Mouse (Mus musculus): ENCODE data around the gene Clec1a. TPM values are rescaled to one million over a fixed set of nuclear protein-coding genes. Genes with fewer than 3 reads are reported as not detected.

Clec1a gene
- polyA plus RNA-seq, 1 experiment from 2014 or later: 0.38 TPM

DNA sequence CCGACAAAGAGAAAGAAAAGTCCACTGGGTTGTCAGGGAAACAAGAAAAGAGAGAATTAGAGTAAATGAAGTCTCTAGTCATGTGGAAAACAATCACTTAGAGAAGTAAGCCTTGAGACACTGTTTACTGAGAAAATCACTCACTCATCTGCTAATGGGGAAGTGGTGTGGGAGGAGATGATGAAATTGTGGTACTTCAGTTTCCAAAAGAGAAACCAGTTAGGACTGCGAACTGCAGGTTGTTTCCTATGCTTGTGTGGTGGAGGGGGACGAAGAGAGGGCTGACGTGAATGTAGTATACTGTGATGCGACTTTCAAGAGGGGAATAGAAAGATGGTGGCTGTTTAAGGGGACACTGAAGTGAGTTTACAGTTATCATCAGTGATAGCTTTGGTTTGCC is 17.6 kb downstream of the Clec1a start:
- Histone ChIP-seq H3K36me3 (no peaks in the 10 kb centered on the region), H3K27ac (no peak overlapping the region), H3K4me1 (no peaks in the 10 kb centered on the region), H3K27me3 (replicated peaks) (no peaks in the 10 kb centered on the region), H3K4me3 (no peak overlapping the region), H3K9ac (no peak overlapping the region), H3K4me2 (no peak overlapping the region), H3K9me3 (replicated peaks) (no peaks in the 10 kb centered on the region)
- ATAC-seq: 0 out of 2 replicates have a peak, but pooled peaks have one; percentile 8
- 23% methylated on average over 5 of the region's 5 CpGs for WGBS (ENCODE audit: insufficient replicate concordance)

DNA sequence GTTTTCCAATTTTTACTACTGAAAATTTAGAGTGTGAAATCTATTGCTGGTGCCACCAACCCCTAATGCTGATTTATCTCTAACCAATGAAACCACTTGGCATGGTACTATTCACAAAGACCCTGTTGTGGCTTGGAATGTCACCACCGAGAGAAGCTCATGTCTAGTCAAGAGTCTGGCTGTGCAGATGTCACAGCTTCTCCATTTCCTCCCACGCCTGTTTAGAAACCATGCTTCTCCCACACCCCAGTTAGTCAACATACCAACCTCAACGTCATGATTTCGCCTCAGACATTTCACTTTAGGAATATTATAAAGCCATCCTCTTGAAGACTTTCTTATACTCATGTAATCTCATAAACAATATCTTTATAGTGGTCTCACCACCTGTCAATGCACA is 24.5 kb downstream of the Clec1a start:
- Histone ChIP-seq H3K4me3 (no peak overlapping the region), H3K9me3 (replicated peaks) (no peaks in the 10 kb centered on the region), H3K36me3 (no peaks in the 10 kb centered on the region), H3K4me2 (no peak overlapping the region), H3K27ac (no peak overlapping the region), H3K9ac (no peak overlapping the region), H3K4me1 (peaks cover 18% of the 10 kb centered on the region), H3K27me3 (replicated peaks) (no peaks in the 10 kb centered on the region)
- WGBS (ENCODE audit: insufficient replicate concordance): 38% methylated on average over 4 of the region's 4 CpGs
- ATAC-seq: no peak

DNA sequence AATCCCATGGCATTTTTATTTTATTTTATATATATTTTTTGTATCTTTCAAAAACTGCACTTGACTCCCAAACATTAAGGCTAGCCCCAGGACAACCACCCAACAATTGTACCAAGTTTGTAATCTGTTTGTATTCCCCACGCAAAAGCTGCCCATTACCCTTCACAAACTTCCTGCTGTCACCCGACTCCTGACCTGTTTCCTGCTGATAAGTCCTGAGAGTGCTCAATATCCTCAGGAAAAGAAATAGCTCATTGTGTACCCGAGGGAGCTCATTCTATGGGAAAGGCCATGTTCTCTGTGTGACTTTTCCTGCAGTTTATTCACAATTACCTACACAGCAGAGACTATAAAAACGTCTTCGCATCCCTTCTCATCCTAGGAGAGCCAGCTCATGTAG is 26.0 kb downstream of the Clec1a start:
- ATAC-seq: no peak
- H3K4me3 ChIP-seq: no peak overlapping the region
- peaks cover 18% of the 10 kb centered on the region for H3K4me1 ChIP-seq
- H3K9ac ChIP-seq: no peak overlapping the region
- no peaks in the 10 kb centered on the region for H3K9me3 ChIP-seq (replicated peaks)
- 0 out of 2 replicates have a peak overlapping the region, but pooled peaks have one; percentile 16 for H3K27ac ChIP-seq
- H3K27me3 ChIP-seq (replicated peaks): no peaks in the 10 kb centered on the region
- H3K4me2 ChIP-seq: no peak overlapping the region
- 10% methylated on average over 5 of the region's 5 CpGs for WGBS (ENCODE audit: insufficient replicate concordance)
- no peaks in the 10 kb centered on the region for H3K36me3 ChIP-seq

DNA sequence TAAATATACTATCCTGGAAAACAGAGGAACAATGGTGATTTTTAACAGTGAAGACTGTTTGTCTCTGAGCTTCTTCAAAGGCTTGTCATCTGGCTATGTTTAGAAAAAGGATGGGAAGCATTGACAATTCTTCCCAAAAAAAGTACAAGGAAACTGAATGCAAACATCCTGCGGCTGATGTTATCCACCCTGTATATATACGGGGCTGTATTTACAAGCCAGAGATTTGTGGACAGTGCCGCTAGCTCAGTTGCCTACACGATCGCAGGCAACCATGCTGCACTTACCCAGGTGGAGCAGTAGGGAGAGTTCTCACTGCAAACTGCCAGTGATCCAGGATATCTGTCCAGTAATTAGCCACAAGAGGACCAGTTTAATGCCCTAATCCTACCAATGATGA is 26.6 kb downstream of the Clec1a start:
- H3K9me3 ChIP-seq (replicated peaks): no peaks in the 10 kb centered on the region
- H3K27ac ChIP-seq: no peak overlapping the region
- 15% methylated on average over 5 of the region's 5 CpGs for WGBS (ENCODE audit: insufficient replicate concordance)
- H3K4me1 ChIP-seq: peaks cover 18% of the 10 kb centered on the region
- no peaks in the 10 kb centered on the region for H3K36me3 ChIP-seq
- peak; percentile 43; the same call in 1 of the 2 replicates for ATAC-seq
- H3K4me2 ChIP-seq: no peak overlapping the region
- H3K27me3 ChIP-seq (replicated peaks): no peaks in the 10 kb centered on the region
- no peak overlapping the region for H3K9ac ChIP-seq
- H3K4me3 ChIP-seq: no peak overlapping the region

DNA sequence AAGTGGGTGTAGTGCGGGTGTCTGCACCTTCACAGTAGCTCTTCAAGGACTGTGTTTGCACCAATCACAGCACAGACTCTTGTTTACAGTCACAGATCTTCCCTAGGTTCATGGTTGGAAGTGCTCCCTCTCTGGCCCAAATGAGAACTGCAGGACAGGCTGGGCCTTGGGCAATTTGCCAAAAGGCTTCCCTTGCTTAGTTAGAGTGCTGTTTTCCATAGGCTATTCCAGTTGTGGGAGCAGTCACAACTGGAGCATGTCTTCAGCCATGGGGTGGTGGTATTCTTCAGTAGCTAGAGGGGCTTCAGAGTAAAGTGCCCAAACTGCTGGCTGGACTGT is 28.1 kb downstream of the Clec1a start:
- no peak overlapping the region for H3K4me2 ChIP-seq
- no peak overlapping the region for H3K27ac ChIP-seq
- H3K9me3 ChIP-seq (replicated peaks): no peaks in the 10 kb centered on the region
- peaks cover 18% of the 10 kb centered on the region for H3K4me1 ChIP-seq
- no peaks in the 10 kb centered on the region for H3K36me3 ChIP-seq
- H3K27me3 ChIP-seq (replicated peaks): no peaks in the 10 kb centered on the region
- no peak overlapping the region for H3K9ac ChIP-seq
- peak; percentile 87 for ATAC-seq
- WGBS (ENCODE audit: insufficient replicate concordance): 0% methylated on average over 1 of the region's 1 CpGs
- H3K4me3 ChIP-seq: no peak overlapping the region

DNA sequence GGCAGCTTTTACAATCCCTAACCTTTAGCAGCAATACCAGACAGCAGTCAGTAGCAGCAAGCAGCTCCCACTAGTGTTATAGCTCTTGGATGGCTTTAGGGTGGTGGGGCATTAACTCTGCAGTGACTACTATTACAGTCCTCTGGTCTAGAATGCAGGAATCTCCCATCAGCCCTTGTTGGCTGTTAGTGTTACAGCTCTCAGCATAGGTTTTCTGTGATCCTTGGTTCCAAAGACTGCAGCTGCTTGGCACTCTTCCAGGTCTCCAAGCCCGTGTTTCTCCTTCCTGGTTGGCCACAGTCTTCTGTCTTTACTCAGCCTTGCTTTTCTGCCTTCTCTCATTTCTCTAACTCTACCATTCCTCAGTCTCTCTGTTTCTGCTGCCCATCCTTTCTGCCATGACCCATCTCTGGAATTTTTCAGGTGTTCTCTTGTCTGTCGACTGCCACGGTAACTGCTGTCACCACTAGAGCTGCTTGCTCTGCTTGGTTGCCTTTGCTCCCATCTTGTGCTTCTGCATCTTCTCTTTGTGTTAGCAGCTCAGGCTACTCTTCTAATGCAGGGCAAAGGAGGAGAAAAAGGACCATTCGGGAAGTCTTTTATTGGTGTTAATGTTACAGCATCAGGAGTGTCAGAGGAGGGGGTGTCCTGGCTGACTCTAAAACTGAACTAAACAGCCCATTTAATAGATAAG is 28.6 kb downstream of the Clec1a start:
- ATAC-seq: no peak
- 79% methylated on average over 4 of the region's 4 CpGs for WGBS (ENCODE audit: insufficient replicate concordance)
- H3K27ac ChIP-seq: no peak overlapping the region
- H3K4me3 ChIP-seq: no peak overlapping the region
- no peaks in the 10 kb centered on the region for H3K36me3 ChIP-seq
- H3K4me1 ChIP-seq: peaks cover 18% of the 10 kb centered on the region
- no peak overlapping the region for H3K9ac ChIP-seq
- no peak overlapping the region for H3K4me2 ChIP-seq
- H3K9me3 ChIP-seq (replicated peaks): no peaks in the 10 kb centered on the region
- no peaks in the 10 kb centered on the region for H3K27me3 ChIP-seq (replicated peaks)

DNA sequence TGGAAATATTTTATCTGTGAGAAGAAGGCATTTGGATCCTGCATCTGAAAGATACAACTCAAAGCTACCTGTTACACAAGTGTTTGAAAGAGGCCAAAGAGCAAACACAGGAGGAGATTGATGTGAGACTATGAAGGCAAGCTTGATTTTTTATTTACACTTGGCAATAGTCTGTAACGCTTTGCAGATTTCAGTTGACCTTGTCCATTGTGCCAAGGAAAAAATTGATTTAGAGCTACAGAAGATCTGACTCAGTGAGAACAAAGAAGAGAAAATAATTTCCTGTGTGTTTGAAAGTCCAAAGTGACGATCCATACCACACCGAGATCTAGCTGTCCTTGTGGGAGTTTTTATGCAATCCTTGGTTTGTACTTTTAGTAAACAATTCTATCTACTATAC is 29.5 kb downstream of the Clec1a start:
- Histone ChIP-seq H3K27me3 (replicated peaks) (no peaks in the 10 kb centered on the region), H3K4me2 (no peak overlapping the region), H3K36me3 (no peaks in the 10 kb centered on the region), H3K27ac (no peak overlapping the region), H3K4me1 (peaks cover 18% of the 10 kb centered on the region), H3K9ac (no peak overlapping the region), H3K9me3 (replicated peaks) (no peaks in the 10 kb centered on the region), H3K4me3 (no peak overlapping the region)
- WGBS (ENCODE audit: insufficient replicate concordance): 81% methylated on average over 3 of the region's 3 CpGs
- ATAC-seq: no peak

DNA sequence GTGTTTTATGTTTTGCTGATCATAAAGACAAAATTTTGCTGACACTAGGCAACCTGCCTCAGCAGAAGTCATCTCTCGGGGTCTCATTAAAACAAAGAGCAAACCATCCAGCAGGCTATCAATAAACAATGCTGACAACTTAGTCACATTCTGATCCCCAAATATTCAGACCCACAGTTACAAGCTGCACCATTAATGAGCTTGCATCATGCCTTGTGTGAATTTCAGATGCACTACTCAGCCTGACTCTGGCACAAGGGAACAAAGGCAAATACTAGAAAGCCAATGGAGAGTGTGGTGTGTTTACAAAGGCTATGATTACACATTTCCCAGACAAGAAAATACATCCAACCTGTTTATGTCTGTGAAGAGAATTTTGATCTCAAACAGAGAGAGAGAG is 37.6 kb downstream of the Clec1a start:
- H3K4me1 ChIP-seq: no peaks in the 10 kb centered on the region
- WGBS (ENCODE audit: insufficient replicate concordance): 80% methylated on average over 1 of the region's 1 CpGs
- no peak overlapping the region for H3K4me3 ChIP-seq
- no peak overlapping the region for H3K4me2 ChIP-seq
- no peak overlapping the region for H3K9ac ChIP-seq
- no peak overlapping the region for H3K27ac ChIP-seq
- no peaks in the 10 kb centered on the region for H3K9me3 ChIP-seq (replicated peaks)
- H3K27me3 ChIP-seq (replicated peaks): no peaks in the 10 kb centered on the region
- ATAC-seq: no peak
- H3K36me3 ChIP-seq: no peaks in the 10 kb centered on the region

DNA sequence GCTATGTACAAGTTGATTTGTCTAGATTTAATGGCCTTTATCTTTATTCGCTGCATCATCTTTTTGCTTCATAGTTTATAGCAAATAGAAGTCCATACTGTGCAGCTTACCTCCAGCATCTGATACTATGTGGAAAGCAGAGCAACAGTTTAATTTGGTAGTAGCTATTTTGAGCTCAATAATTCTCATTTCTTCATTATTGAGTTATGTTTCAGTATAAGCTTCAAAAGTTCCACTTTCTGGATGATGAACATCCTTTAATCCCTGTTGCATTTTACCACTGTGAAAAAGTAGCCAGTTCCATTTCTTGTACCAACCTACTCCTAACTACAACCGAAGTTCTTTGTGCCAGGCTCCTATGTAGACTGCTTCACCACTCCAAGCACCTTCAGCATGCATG is 43.2 kb downstream of the Clec1a start, which contains the start of gene Clec9a:
Gene Clec9a (plus strand): TSS at position 301 of the 400 bp plus-strand sequence.
- no peak for ATAC-seq
- 61% methylated on average over 2 of the region's 2 CpGs for WGBS (ENCODE audit: insufficient replicate concordance)

DNA sequence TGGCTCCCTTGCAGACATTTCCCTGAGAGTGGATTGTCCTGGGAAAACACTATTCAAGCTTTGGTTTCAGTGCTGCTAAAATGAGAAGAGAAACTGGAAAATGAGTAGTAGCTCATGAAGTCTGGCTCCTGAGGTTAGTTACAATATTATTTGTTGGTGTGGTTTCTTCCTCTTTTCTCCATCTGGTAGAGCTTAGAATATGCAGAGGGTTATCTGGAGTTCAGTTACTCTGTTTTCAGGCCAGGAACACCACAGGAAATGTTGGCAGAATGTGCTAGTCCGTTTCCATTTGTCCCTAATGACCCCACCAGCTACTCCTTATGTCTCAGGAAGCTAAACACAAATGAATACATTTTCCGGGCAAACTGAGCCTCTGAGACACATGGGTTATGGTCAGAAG is 44.5 kb downstream of the Clec1a start:
- no peak overlapping the region for H3K27ac ChIP-seq

More for the DNA sequence above, 43.2 kb downstream of the Clec1a start, which contains the start of gene Clec9a:
- Histone ChIP-seq H3K9ac (no peak within 1 kb of the TSS), H3K4me2 (no peak within 1 kb of the TSS), H3K9me3 (replicated peaks) (no peaks in the 10 kb centered on the region), H3K27ac (no peak within 1 kb of the TSS), H3K4me3 (no peak within 1 kb of the TSS), H3K27me3 (replicated peaks) (no peaks in the 10 kb centered on the region), H3K36me3 (no peaks in the 10 kb centered on the region), H3K4me1 (no peaks in the 10 kb centered on the region)

DNA sequence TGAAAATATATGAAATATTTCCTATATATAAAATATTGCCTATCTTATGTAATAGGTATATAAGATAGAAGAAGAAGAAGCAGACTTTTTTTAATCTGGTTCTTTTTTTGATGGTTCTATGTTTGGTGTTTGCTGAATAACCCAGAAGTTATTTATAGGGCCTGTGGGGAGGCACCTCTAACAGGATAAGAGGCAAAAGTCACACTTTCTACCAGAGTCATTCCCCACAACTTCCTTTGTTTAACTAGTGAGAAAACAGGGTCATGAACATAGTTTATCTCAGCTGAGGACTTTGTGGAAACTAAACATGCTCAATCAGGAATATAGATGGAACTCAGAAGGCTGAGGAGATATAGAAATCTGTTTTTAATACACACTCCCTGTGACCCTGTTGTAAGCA is 45.8 kb downstream of the Clec1a start:
- Histone ChIP-seq H3K9ac (no peak overlapping the region), H3K27me3 (replicated peaks) (no peaks in the 10 kb centered on the region), H3K27ac (no peak overlapping the region), H3K4me3 (no peak overlapping the region), H3K4me2 (no peak overlapping the region), H3K9me3 (replicated peaks) (no peaks in the 10 kb centered on the region), H3K4me1 (no peaks in the 10 kb centered on the region), H3K36me3 (no peaks in the 10 kb centered on the region)
- ATAC-seq: no peak

More for the DNA sequence above, 44.5 kb downstream of the Clec1a start:
- no peak overlapping the region for H3K9ac ChIP-seq
- no peaks in the 10 kb centered on the region for H3K36me3 ChIP-seq
- H3K4me3 ChIP-seq: no peak overlapping the region
- 8% methylated on average over 2 of the region's 2 CpGs for WGBS (ENCODE audit: insufficient replicate concordance)
- no peak for ATAC-seq
- H3K27me3 ChIP-seq (replicated peaks): no peaks in the 10 kb centered on the region
- H3K4me1 ChIP-seq: no peaks in the 10 kb centered on the region
- no peaks in the 10 kb centered on the region for H3K9me3 ChIP-seq (replicated peaks)
- no peak overlapping the region for H3K4me2 ChIP-seq

DNA sequence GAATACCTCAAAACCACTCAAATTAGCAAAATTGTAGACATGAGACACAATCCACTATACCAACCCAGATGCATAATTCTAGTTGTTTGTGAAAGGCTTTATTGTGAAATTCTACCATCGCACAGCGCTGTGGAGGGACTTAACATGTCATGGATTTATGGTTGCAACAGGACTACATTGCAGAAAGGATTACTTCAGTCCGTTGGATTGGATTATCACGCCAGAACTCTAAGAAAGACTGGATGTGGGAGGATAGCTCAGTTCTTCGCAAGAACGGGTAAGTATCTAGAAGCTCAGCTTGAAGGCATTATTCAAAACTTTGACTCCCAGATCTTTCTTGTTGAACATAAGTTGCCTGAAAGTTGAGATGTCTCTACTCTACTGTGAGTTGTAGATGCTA is 48.4 kb downstream of the Clec1a start:
- H3K9ac ChIP-seq: no peak overlapping the region
- no peak overlapping the region for H3K4me2 ChIP-seq
- 82% methylated on average over 6 of the region's 6 CpGs for WGBS (ENCODE audit: insufficient replicate concordance)
- no peaks in the 10 kb centered on the region for H3K4me1 ChIP-seq
- no peaks in the 10 kb centered on the region for H3K9me3 ChIP-seq (replicated peaks)
- ATAC-seq: no peak
- no peak overlapping the region for H3K27ac ChIP-seq
- no peaks in the 10 kb centered on the region for H3K36me3 ChIP-seq
- H3K27me3 ChIP-seq (replicated peaks): no peaks in the 10 kb centered on the region
- H3K4me3 ChIP-seq: no peak overlapping the region

DNA sequence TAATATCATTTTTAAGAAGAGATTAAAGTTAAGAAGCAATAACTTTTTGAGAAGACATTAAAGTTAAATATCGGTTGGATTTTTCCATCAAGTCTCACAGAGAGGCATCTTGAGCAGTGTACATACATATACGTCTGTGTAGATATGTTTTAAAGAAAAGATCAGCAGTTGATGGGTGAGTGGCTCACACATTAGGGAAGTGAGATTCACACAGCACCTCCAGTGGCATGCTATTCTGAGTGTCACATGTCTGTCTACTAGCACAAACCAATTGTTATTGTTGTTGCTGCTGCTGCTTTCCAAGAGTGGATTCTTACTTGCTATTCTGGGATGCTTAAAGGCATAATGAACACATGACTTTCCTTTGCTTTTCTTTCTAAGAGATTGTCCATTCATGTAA is 49.4 kb downstream of the Clec1a start:
- Histone ChIP-seq H3K9ac (no peak overlapping the region), H3K27me3 (replicated peaks) (no peaks in the 10 kb centered on the region), H3K9me3 (replicated peaks) (no peaks in the 10 kb centered on the region), H3K27ac (no peak overlapping the region), H3K4me3 (no peak overlapping the region), H3K4me1 (no peaks in the 10 kb centered on the region), H3K4me2 (no peak overlapping the region), H3K36me3 (no peaks in the 10 kb centered on the region)
- 66% methylated on average over 2 of the region's 2 CpGs for WGBS (ENCODE audit: insufficient replicate concordance)
- ATAC-seq: no peak

All from liver, embryonic 12.5 days (tissue).